9 mouse cellular contexts compared by ENCODE assay signal in the genomic region with DNA sequence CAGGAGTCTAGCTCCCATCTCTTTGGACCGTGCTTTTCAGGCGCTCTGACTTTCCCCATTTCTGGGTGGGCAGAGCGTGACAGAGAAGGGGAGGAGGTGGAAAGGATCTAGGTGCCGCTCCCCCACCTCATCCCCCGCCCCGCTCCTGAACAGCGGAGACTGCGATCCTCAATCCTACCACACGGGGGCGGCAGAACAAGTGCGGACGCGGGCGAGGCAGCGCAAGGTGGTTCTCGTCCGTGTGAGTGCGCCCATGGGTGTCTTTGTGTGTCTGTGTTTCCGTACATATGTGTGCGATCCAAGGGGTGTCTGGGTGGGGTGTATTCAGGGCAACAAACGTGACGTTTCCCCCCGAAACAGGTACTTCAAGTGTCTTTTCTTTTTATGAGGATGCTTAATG. TPM values are rescaled to one million over a fixed set of nuclear protein-coding genes. Genes with fewer than 3 reads are reported as not detected.
DNase-seq lines count a peak whose midpoint lies in the region; ATAC-seq and TF ChIP-seq lines count a peak whose summit lies in the region.
"Had no signal": no experiment of that assay in that cellular context is flagged by ENCODE, and none has a peak within 500 bp of the region (broad histone marks: within the 10 kb centered on the region; RNA-seq: fewer than 3 reads in every experiment).

No protein-coding gene starts in this region.

- no peaks in the 10 kb centered on the region for H3K79me2 ChIP-seq in C2C12 (ENCODE audit: control insufficient read depth, insufficient read depth)

- H3K36me3 ChIP-seq in C2C12 (ENCODE audit: control insufficient read depth, insufficient read depth): no peaks in the 10 kb centered on the region
- no peaks in the 10 kb centered on the region for H3K36me3 ChIP-seq in liver, embryonic 14.5 days (replicated peaks; ENCODE audit: control insufficient read depth, insufficient read depth, low read depth)
- H3K36me3 ChIP-seq in testis, adult 2 months (ENCODE audit: control insufficient read depth, insufficient read depth, low read length): no peaks in the 10 kb centered on the region

- H3ac ChIP-seq in C2C12 (ENCODE audit: control insufficient read depth, insufficient read length, low read depth): no peak overlapping the region

- no peak overlapping the region for H3K4me3 ChIP-seq in C2C12 (ENCODE audit: insufficient read depth, poor library complexity, severe bottlenecking)
- H3K4me3 ChIP-seq in liver, embryonic 14.5 days (ENCODE audit: insufficient read depth in 1 of 2, low read depth in 2 of 2, low read length in 2 of 2): no peak overlapping the region
- peak overlapping the region; percentile 14 for H3K4me3 ChIP-seq in testis, adult 2 months (ENCODE audit: control insufficient read depth, low read depth, low read length)
- H3K4me3 ChIP-seq: erythroblast, embryonic 14.5 days had no signal

- WGBS in liver, embryonic 14.5 days (ENCODE audit: insufficient replicate concordance): under 1% methylated on average over 23 of the region's 23 CpGs

- no peak overlapping the region for H3K27ac ChIP-seq in liver, embryonic 14.5 days
- H3K27ac ChIP-seq in testis, adult 2 months (ENCODE audit: control insufficient read depth, insufficient read depth, low read depth, low read length): no peak overlapping the region

- no peak overlapping the region for H3K4me2 ChIP-seq in liver, embryonic 14.5 days (ENCODE audit: low read depth)

- no peak overlapping the region for H3K9ac ChIP-seq in liver, embryonic 14.5 days (replicated peaks)

- no peak for TF ChIP-seq EP300 in liver, embryonic 14.5 days (IDR thresholded peaks at IDR 0.05; ENCODE audit: low read depth)

- no peaks in the 10 kb centered on the region for H3K27me3 ChIP-seq in C2C12 (ENCODE audit: control insufficient read depth, insufficient read depth, insufficient read length)
- H3K27me3 ChIP-seq in liver, embryonic 14.5 days (ENCODE audit: control insufficient read depth, insufficient read depth, low read length): peaks cover 62% of the 10 kb centered on the region
- no peaks in the 10 kb centered on the region for H3K27me3 ChIP-seq in testis, adult 2 months (ENCODE audit: control insufficient read depth, insufficient read depth, low read length)

- ATAC-seq in granulocyte monocyte progenitor cell, adult 5-6 weeks (replicated peaks; ENCODE audit: poor library complexity, severe bottlenecking): peak; percentile 72
- ATAC-seq in liver, embryonic 14.5 days (ENCODE audit: insufficient read depth): peak; percentile 36; the same call in 1 of the 2 replicates

- peak; percentile 96 for TF ChIP-seq CTCF in C2C12 (IDR thresholded peaks at IDR 0.05; ENCODE audit: control insufficient read depth, insufficient read depth, insufficient read length)
- TF ChIP-seq CTCF in liver, embryonic 14.5 days (IDR thresholded peaks at IDR 0.05; ENCODE audit: low read depth): peak; percentile 99
- peak; percentile 99 for TF ChIP-seq CTCF in testis, adult 2 months (IDR thresholded peaks at IDR 0.05; ENCODE audit: control insufficient read depth, insufficient read depth, insufficient replicate concordance, low read depth, low read length)

- no peaks in the 10 kb centered on the region for H3K9me3 ChIP-seq in liver, embryonic 14.5 days (ENCODE audit: control insufficient read depth, low read length)

- DNase-seq in adrenal gland, adult 8-10 months: peak; percentile 37
- DNase-seq in embryo, embryonic 11.5 days (ENCODE audit: low read depth, low spot score): peak; percentile 62
- peak; percentile 70 for DNase-seq in kidney, adult 9 months
- peak in 1 of 3 experiments; percentile 42 for DNase-seq in liver, embryonic 14.5 days (ENCODE audit: low read depth in 3 of 3, low spot score in 3 of 3)
- DNase-seq in neural tube, embryonic 10.5 days (ENCODE audit: extremely low spot score, low spot score): peak; percentile 83

- no peaks in the 10 kb centered on the region for H3K79me3 ChIP-seq in C2C12 (ENCODE audit: low read depth)

- TF ChIP-seq POLR2A in testis, adult 2 months (IDR thresholded peaks at IDR 0.05; ENCODE audit: control insufficient read depth, low read depth, low read length): no peak

- no peaks in the 10 kb centered on the region; a peak in 1 of 4 replicates for H3K4me1 ChIP-seq in liver, embryonic 14.5 days (replicated peaks; ENCODE audit: control insufficient read depth in 2 of 2, insufficient read depth in 2 of 2, low read length in 1 of 2)
- H3K4me1 ChIP-seq in testis, adult 2 months (ENCODE audit: control insufficient read depth, insufficient read depth, low read length): peaks cover 13% of the 10 kb centered on the region

TF ChIP-seq in C2C12, 6 proteins besides CTCF, POLR2A, EP300 and RAD21:
- no peak for TF ChIP-seq CEBPB (IDR thresholded peaks at IDR 0.05; ENCODE audit: low read depth)

RNA-seq across cellular contexts. Expression of a gene that starts 1.1 kb away (rescaled TPM):
- 0.28 TPM for polyA plus RNA-seq in C2C12 (2012; fragmentation: generic; extraction: Trizol)
- total RNA-seq in adrenal gland, adult 8-10 months (2022): 10 to 100 TPM in 2 of 4 experiments, 1 to 10 TPM in 2; 4.4 to 20.9 (median 9.9) TPM
- not detected in 2 replicates for total RNA-seq in granulocyte monocyte progenitor cell, adult 5-6 weeks (2014; fragmentation: Nextera tagmentation)
- total RNA-seq in granulocyte monocyte progenitor cell, adult 5-6 weeks (2017): not detected in 2 replicates
- polyA plus RNA-seq in liver, embryonic 14.5 days (2012; rRNA removed): 0.04 TPM in 2 replicates
- polyA plus RNA-seq in liver, embryonic 14.5 days (2014; fragmentation: Nextera tagmentation; extraction: Ambion mirVana): not detected in 2 replicates
- polyA plus RNA-seq in testis, adult 2 months (2012; rRNA removed): 0.84 and 1.9 TPM in 2 replicates

RNA-seq across cellular contexts. Expression of a gene that starts 20.8 kb away (rescaled TPM):
- 360 TPM for polyA plus RNA-seq in C2C12 (2012; fragmentation: generic; extraction: Trizol)
- 100 to 1,000 TPM; 104 to 120 (median 106) TPM for total RNA-seq in adrenal gland, adult 8-10 months (2022)
- 84.9 and 95.5 TPM in 2 replicates for total RNA-seq in granulocyte monocyte progenitor cell, adult 5-6 weeks (2014; fragmentation: Nextera tagmentation)
- 83.1 and 86.9 TPM in 2 replicates for total RNA-seq in granulocyte monocyte progenitor cell, adult 5-6 weeks (2017)
- polyA plus RNA-seq in liver, embryonic 14.5 days (2012; rRNA removed): 45.8 and 58.6 TPM in 2 replicates
- 73.9 and 79.4 TPM in 2 replicates for polyA plus RNA-seq in liver, embryonic 14.5 days (2014; fragmentation: Nextera tagmentation; extraction: Ambion mirVana)
- polyA plus RNA-seq in testis, adult 2 months (2012; rRNA removed): 15.4 and 16.6 TPM in 2 replicates

RNA-seq across cellular contexts. Expression of a gene that starts 37.3 kb away (rescaled TPM):
- polyA plus RNA-seq in C2C12 (2012; fragmentation: generic; extraction: Trizol): 101 TPM
- 10 to 100 TPM; 77.8 to 96.8 (median 83.5) TPM for total RNA-seq in adrenal gland, adult 8-10 months (2022)
- total RNA-seq in granulocyte monocyte progenitor cell, adult 5-6 weeks (2014; fragmentation: Nextera tagmentation): 99.5 and 121 TPM in 2 replicates
- 49.7 and 80.0 TPM in 2 replicates for total RNA-seq in granulocyte monocyte progenitor cell, adult 5-6 weeks (2017)
- polyA plus RNA-seq in liver, embryonic 14.5 days (2012; rRNA removed): 25.4 and 29.3 TPM in 2 replicates
- 46.2 and 51.2 TPM in 2 replicates for polyA plus RNA-seq in liver, embryonic 14.5 days (2014; fragmentation: Nextera tagmentation; extraction: Ambion mirVana)
- polyA plus RNA-seq in testis, adult 2 months (2012; rRNA removed): 308 and 386 TPM in 2 replicates

RNA-seq across cellular contexts. Expression of a gene that starts 38.3 kb away (rescaled TPM):
- polyA plus RNA-seq in C2C12 (2012; fragmentation: generic; extraction: Trizol): 140 TPM
- total RNA-seq in adrenal gland, adult 8-10 months (2022): 10 to 100 TPM; 68.6 to 74.5 (median 72.1) TPM
- 122 and 139 TPM in 2 replicates for total RNA-seq in granulocyte monocyte progenitor cell, adult 5-6 weeks (2014; fragmentation: Nextera tagmentation)
- total RNA-seq in granulocyte monocyte progenitor cell, adult 5-6 weeks (2017): 158 and 177 TPM in 2 replicates
- polyA plus RNA-seq in liver, embryonic 14.5 days (2012; rRNA removed): 13.8 and 13.9 TPM in 2 replicates
- 7.2 and 7.5 TPM in 2 replicates for polyA plus RNA-seq in liver, embryonic 14.5 days (2014; fragmentation: Nextera tagmentation; extraction: Ambion mirVana)
- 15.3 and 16.3 TPM in 2 replicates for polyA plus RNA-seq in testis, adult 2 months (2012; rRNA removed)

RNA-seq across cellular contexts. Expression of a gene that starts 46.9 kb away (rescaled TPM):
- 131 TPM for polyA plus RNA-seq in C2C12 (2012; fragmentation: generic; extraction: Trizol)
- 1 to 10 TPM; 2.7 to 9.5 (median 6.5) TPM for total RNA-seq in adrenal gland, adult 8-10 months (2022)
- total RNA-seq in granulocyte monocyte progenitor cell, adult 5-6 weeks (2014; fragmentation: Nextera tagmentation): not detected in 2 replicates
- not detected in 2 replicates for total RNA-seq in granulocyte monocyte progenitor cell, adult 5-6 weeks (2017)
- polyA plus RNA-seq in liver, embryonic 14.5 days (2012; rRNA removed): 0.14 and 0.23 TPM in 2 replicates
- not detected in 2 replicates for polyA plus RNA-seq in liver, embryonic 14.5 days (2014; fragmentation: Nextera tagmentation; extraction: Ambion mirVana)
- polyA plus RNA-seq in testis, adult 2 months (2012; rRNA removed): 0.72 and 0.88 TPM in 2 replicates
- polyA plus RNA-seq: erythroblast, embryonic 14.5 days had no signal
